Mouse (Mus musculus): ENCODE measurements at regions not wholly inside any gene's neighbourhood (a gene's known extent, or its start where the extent isn't known, plus 50 kb on each side); places are given as distances from the start of the nearest gene placed in this dataset.

GRCm38 (mm10) chr11:22629581-22629980, 117.7 kb downstream of the Tmem17 start:
- TF ChIP-seq CTCF (IDR thresholded peaks at IDR 0.05; ENCODE audit: low read depth, low read length) = no peak
- 0 out of 2 replicates have a peak, but pooled peaks have one; percentile 29 for TF ChIP-seq EP300 (IDR thresholded peaks at IDR 0.05; ENCODE audit: insufficient read depth, low read depth, low read length)
